Mouse (Mus musculus): ENCODE data around the gene Fgd2. TPM values are rescaled to one million over a fixed set of nuclear protein-coding genes. Genes with fewer than 3 reads are reported as not detected.

Fgd2 gene
- polyA plus RNA-seq, 1 experiment: 0.39 TPM

DNA sequence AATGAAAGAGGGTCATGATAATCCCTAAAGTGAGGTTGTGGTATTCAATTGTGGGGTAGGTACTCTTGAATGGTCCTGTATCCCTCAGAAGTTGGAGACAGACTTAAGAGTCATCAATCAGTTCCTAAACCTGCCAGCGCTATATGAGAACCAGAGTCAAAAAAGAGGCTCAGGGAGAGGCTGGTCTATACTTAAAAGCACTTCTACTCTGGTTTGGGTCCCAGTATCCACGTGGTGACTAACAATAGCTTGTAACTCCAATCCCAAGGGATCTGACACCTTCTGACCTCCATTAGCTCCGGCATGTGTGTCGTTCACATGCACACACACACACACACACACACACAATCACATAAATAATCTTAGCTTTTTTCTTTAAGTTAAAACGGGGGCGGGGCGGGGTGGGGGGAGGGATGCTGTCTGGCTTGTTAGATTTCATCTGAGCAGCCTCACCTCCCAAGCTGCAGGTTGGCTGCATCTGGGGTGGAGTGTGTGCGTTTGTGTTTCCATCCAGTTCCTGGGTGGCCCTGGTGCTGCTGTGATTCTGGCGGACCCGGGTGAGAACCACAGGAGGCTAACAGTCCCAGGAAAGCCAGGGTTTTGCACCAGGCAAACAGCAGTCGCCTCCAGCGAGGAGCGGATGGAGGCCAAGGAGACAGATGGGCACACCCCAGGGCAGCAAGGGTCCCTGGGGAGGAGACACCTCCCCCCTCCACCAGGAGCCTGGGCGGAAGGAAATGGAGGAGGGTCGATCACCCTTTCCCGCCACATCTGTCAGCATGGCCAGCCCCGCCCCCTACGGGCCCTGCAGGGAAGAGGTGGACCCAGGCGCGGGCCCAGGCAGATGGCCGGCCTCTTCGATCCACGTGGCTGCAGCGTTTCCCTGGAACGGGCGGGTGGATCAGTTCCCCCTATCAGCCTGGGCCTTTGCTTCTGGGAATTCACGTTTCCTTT lies 37.0 kb downstream of the Fgd2 start:
- TF ChIP-seq GATA1 (IDR thresholded peaks at IDR 0.05; ENCODE audit: low read length): no peak

- no peak for TF ChIP-seq GATA1 (IDR thresholded peaks at IDR 0.05; ENCODE audit: low read length)
Measured at GRCm38 (mm10) chr17:29398434-29399026, 37.8 kb downstream of the Fgd2 start.

GRCm38 (mm10) chr17:29399241-29399910 lies 38.7 kb downstream of the Fgd2 start:
- no peak for TF ChIP-seq GATA1 (IDR thresholded peaks at IDR 0.05; ENCODE audit: low read length)

DNA sequence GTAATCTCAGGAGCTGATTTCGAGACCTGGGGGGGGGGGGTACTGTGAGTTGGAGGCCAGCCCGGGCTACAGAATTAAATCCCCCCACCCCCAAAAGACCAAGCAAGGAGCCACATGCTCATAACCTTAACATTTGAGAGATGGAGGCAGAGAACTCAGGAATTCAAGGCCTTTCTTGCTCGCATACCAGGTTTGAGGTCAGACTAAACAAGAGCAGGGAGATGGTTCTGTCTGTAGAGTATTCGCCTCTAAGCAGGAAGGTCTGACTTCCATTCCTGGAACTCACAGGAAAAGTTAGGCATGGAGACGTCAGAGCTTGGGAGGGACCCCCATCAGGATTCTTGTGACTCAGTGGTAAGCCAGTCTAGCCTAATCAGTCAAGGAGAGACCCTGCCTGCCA lies 39.3 kb downstream of the Fgd2 start:
- no peak for TF ChIP-seq GATA1 (IDR thresholded peaks at IDR 0.05; ENCODE audit: low read length)

GRCm38 (mm10) chr17:29401741-29402268 lies 41.1 kb downstream of the Fgd2 start:
- TF ChIP-seq GATA1 (IDR thresholded peaks at IDR 0.05; ENCODE audit: low read length): no peak

- no peak for TF ChIP-seq GATA1 (IDR thresholded peaks at IDR 0.05; ENCODE audit: low read length)
Measured at GRCm38 (mm10) chr17:29403179-29403578, 42.5 kb downstream of the Fgd2 start.

- no peak for TF ChIP-seq GATA1 (IDR thresholded peaks at IDR 0.05; ENCODE audit: low read length)
Measured at GRCm38 (mm10) chr17:29405501-29405900, 44.8 kb downstream of the Fgd2 start.

- no peak for TF ChIP-seq GATA1 (IDR thresholded peaks at IDR 0.05; ENCODE audit: low read length)
Measured at GRCm38 (mm10) chr17:29406077-29406476, 45.4 kb downstream of the Fgd2 start.

GRCm38 (mm10) chr17:29407405-29407804 lies 46.7 kb downstream of the Fgd2 start:
- no peak for TF ChIP-seq GATA1 (IDR thresholded peaks at IDR 0.05; ENCODE audit: low read length)

- no peak for TF ChIP-seq GATA1 (IDR thresholded peaks at IDR 0.05; ENCODE audit: low read length)
Measured at GRCm38 (mm10) chr17:29408364-29408763, 47.6 kb downstream of the Fgd2 start.

GRCm38 (mm10) chr17:29409800-29410343 lies 49.2 kb downstream of the Fgd2 start:
- no peak for TF ChIP-seq GATA1 (IDR thresholded peaks at IDR 0.05; ENCODE audit: low read length)

- no peak for TF ChIP-seq GATA1 (IDR thresholded peaks at IDR 0.05; ENCODE audit: low read length)
Measured at GRCm38 (mm10) chr17:29411821-29412425, 51.2 kb downstream of the Fgd2 start.

DNA sequence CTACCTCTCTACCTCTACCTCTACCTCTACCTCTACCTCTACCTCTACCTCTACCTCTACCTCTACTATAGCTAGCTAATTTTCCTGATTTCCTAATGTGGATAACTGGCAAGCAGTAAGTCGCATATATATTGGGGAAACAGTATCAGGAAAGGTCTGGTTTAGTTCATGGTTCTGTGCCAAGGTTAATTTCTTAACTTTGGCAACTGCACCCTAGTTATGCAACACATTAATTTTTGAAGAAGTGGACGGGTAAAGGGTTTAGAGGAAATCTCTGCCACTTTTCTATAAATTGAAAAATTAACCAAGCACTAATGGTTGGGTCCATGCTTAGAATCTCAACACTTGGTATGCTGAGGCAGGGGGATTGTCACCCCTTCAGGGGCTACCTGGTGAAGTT lies 53.9 kb downstream of the Fgd2 start:
- TF ChIP-seq GATA1 (IDR thresholded peaks at IDR 0.05; ENCODE audit: low read length): no peak

DNA sequence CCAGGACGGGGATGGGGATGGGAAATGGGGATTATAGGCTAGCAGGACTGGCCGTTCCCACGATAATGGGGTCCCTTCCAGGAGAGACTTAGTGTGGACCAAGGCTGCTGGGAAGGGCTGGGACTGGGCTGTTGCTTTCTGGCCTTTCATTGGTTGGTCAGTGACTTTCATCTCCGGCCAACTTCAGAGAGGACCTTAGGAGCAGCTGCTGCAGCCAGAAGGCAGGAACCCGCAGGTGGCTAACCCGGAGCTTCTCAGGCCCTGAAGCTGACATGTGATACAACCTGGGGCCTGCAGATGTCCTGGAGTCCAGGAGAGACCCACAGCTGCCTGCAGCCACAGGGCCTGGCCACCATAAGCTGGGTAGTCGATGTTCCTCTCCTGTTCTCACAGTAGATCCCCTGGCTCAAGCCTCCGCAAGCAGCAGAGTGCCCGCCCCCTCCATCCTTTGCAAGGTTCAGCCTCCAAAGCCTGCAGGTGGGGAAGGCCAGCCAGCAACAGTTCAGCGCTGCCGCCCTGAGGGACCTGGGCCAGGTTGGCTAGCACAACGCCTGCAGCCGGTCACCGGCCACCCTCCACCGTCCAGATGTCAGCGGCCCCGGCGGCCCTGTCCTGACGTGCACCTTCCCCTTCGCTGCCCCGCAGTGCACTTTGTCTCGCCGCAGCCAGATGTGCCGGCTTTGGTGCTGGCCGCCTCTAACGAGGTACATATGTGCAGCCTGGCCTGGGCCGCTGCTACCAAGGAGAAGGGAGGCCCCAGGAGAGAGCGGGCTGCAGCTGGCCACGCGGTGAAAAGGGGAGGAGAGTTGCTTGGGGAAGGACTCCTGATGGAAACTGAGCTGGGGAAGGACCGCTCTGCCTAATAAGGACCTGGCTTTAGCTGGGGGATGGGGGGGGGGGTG lies 55.3 kb downstream of the Fgd2 start:
- TF ChIP-seq GATA1 (IDR thresholded peaks at IDR 0.05; ENCODE audit: low read length): no peak
